22 mouse cellular contexts compared by ENCODE assay signal in genomic region chr3:50815716-50816115, GRCm38 (mm10).
DNase-seq lines count a peak whose midpoint lies in the region; ATAC-seq and TF ChIP-seq lines count a peak whose summit lies in the region.
"Had no signal": no experiment of that assay in that cellular context is flagged by ENCODE, and none has a peak within 500 bp of the region (broad histone marks: within the 10 kb centered on the region; RNA-seq: fewer than 3 reads in every experiment).

No protein-coding gene starts in this region.

- H3K27me3 ChIP-seq in heart, embryonic 10.5 days (ENCODE audit: insufficient read depth, poor library complexity, severe bottlenecking), result no peaks in the 10 kb centered on the region
- H3K27me3 ChIP-seq in heart, postnatal 0 days (ENCODE audit: control insufficient read depth, insufficient read depth, low read length), result no peaks in the 10 kb centered on the region
- H3K27me3 ChIP-seq: embryonic facial prominence, embryonic 13.5 days; hindbrain, embryonic 15.5 days; intestine, embryonic 15.5 days; limb, embryonic 13.5 days; liver, embryonic 13.5 days; midbrain, embryonic 15.5 days had no signal

- intact Hi-C loops in heart, postnatal 25 days (cut with DNase I), result no loop called here
- intact Hi-C loops in heart, postnatal 14 days (cut with DNase I), result no loop called here

- H3K9ac ChIP-seq in heart, postnatal 0 days (replicated peaks; ENCODE audit: low read depth, low read length), result no peak overlapping the region
- H3K9ac ChIP-seq: embryonic facial prominence, embryonic 13.5 days; hindbrain, embryonic 15.5 days; intestine, embryonic 15.5 days; limb, embryonic 13.5 days; liver, embryonic 13.5 days; lung, embryonic 14.5 days; midbrain, embryonic 15.5 days had no signal

- peak overlapping the region; percentile 35; the same call in 1 of the 2 replicates for H3K4me3 ChIP-seq in heart, embryonic 10.5 days
- peak overlapping the region; percentile 22 for H3K4me3 ChIP-seq in heart, postnatal 0 days (ENCODE audit: low read depth, low read length)
- H3K4me3 ChIP-seq: embryonic facial prominence, embryonic 13.5 days; hindbrain, embryonic 15.5 days; intestine, embryonic 15.5 days; limb, embryonic 13.5 days; liver, embryonic 13.5 days; midbrain, embryonic 15.5 days; myocyte had no signal

- H3K9me3 ChIP-seq in heart, embryonic 10.5 days, result no peaks in the 10 kb centered on the region
- no peaks in the 10 kb centered on the region for H3K9me3 ChIP-seq in heart, postnatal 0 days (replicated peaks; ENCODE audit: control insufficient read depth, low read length)
- H3K9me3 ChIP-seq: embryonic facial prominence, embryonic 13.5 days; hindbrain, embryonic 15.5 days; intestine, embryonic 15.5 days; limb, embryonic 13.5 days; liver, embryonic 13.5 days; midbrain, embryonic 15.5 days had no signal

- DNase-seq in heart, embryonic 10.5 days (ENCODE audit: low spot score), result no peak
- DNase-seq in heart, postnatal 25 days (ENCODE audit: low spot score), result no peak
- no peak for DNase-seq in heart, postnatal 0 days (ENCODE audit: low spot score)
- DNase-seq in heart, postnatal 14 days, result no peak
- peak; percentile 16 to 39 for DNase-seq in cerebellum, adult 18-20 months
- peak; percentile 20 to 48 for DNase-seq in cerebellum, postnatal 14 days
- no peak for DNase-seq in thymus, postnatal 14 days
- no peak for DNase-seq in testis, postnatal 14 days (ENCODE audit: low spot score)
- DNase-seq: adrenal gland, postnatal 36 days; B cell, adult 2 months; kidney, adult 9 months; liver, embryonic 13.5 days; right cerebral cortex, postnatal 4 days had no signal

- peak overlapping the region; percentile 50 for H3K4me2 ChIP-seq in heart, postnatal 0 days (ENCODE audit: low read depth, low read length)
- H3K4me2 ChIP-seq: embryonic facial prominence, embryonic 13.5 days; hindbrain, embryonic 15.5 days; intestine, embryonic 15.5 days; limb, embryonic 13.5 days; liver, embryonic 13.5 days; midbrain, embryonic 15.5 days had no signal

- ATAC-seq in heart, postnatal 0 days (ENCODE audit: insufficient read depth, low read depth), result no peak
- ATAC-seq: forebrain, embryonic 14.5 days; intestine, embryonic 15.5 days; midbrain, embryonic 15.5 days had no signal

- no peak for TF ChIP-seq CTCF in heart, postnatal 0 days (IDR thresholded peaks at IDR 0.05; ENCODE audit: low read depth)

- no peaks in the 10 kb centered on the region for H3K36me3 ChIP-seq in heart, embryonic 10.5 days
- H3K36me3 ChIP-seq in heart, postnatal 0 days (replicated peaks; ENCODE audit: control insufficient read depth, insufficient read depth, low read length), result no peaks in the 10 kb centered on the region
- H3K36me3 ChIP-seq: embryonic facial prominence, embryonic 13.5 days; hindbrain, embryonic 15.5 days; intestine, embryonic 15.5 days; limb, embryonic 13.5 days; liver, embryonic 13.5 days; midbrain, embryonic 15.5 days had no signal

- WGBS in heart, embryonic 10.5 days, result 37% methylated on average over 10 of the region's 10 CpGs
- 20% methylated on average over 10 of the region's 10 CpGs for WGBS in heart, postnatal 0 days

- H3K4me1 ChIP-seq in heart, embryonic 10.5 days, result peaks cover 14% of the 10 kb centered on the region
- peaks cover 16% of the 10 kb centered on the region; the same call in 1 of the 2 replicates for H3K4me1 ChIP-seq in heart, postnatal 0 days (ENCODE audit: control insufficient read depth, insufficient read depth)
- H3K4me1 ChIP-seq: intestine, embryonic 15.5 days; liver, embryonic 13.5 days; midbrain, embryonic 15.5 days had no signal

- H3K27ac ChIP-seq in heart, embryonic 10.5 days, result no peak overlapping the region
- no peak overlapping the region for H3K27ac ChIP-seq in heart, postnatal 0 days (ENCODE audit: low read depth)
- H3K27ac ChIP-seq: embryonic facial prominence, embryonic 13.5 days; hindbrain, embryonic 15.5 days; intestine, embryonic 15.5 days; limb, embryonic 13.5 days; liver, embryonic 13.5 days; midbrain, embryonic 15.5 days; stomach, postnatal 0 days had no signal

- TF ChIP-seq EP300 in heart, postnatal 0 days (IDR thresholded peaks at IDR 0.05; ENCODE audit: low read depth), result no peak

Comparison
In these comparisons a context has a peak if more than half of its experiments do, and no peak if none do; other contexts are left out.
1. DNase-seq: peak in cerebellum, adult 18-20 months (2 of 2) and cerebellum, postnatal 14 days (2 of 2); none in heart, embryonic 10.5 days (single experiment), heart, postnatal 25 days (single experiment), heart, postnatal 0 days (single experiment), heart, postnatal 14 days (0 of 2), thymus, postnatal 14 days (single experiment) and testis, postnatal 14 days (single experiment).